Mouse (Mus musculus) midbrain, embryonic 13.5 days (tissue): ENCODE data around the gene Slc37a1. TPM values are rescaled to one million over a fixed set of nuclear protein-coding genes. Genes with fewer than 3 reads are reported as not detected.
A peak's percentile ranks its signal among the peaks of the same experiment; 100 is the strongest.

Source experiments
- ATAC-seq: fragments of 200-750 bp; cut with Nextera tagmentation; 2 replicates; pipeline ENCODE4 v1.8.0; 2017; ENCODE audit warnings: mild to moderate bottlenecking, moderate TSS enrichment, moderate library complexity
- H3K27ac ChIP-seq: fragments of 300-500 bp; sonication (generic); 2 replicates; pipeline ENCODE4 v1.5.1; 2015; ENCODE audit warnings: inconsistent platforms, mild to moderate bottlenecking, moderate library complexity
- H3K27me3 ChIP-seq: fragments of 300-500 bp; sonication (generic); 2 replicates; pipeline ENCODE4 v1.6.1; 2015; ENCODE audit warnings: mild to moderate bottlenecking, inconsistent platforms
- H3K36me3 ChIP-seq: fragments of 300-500 bp; sonication (generic); 2 replicates; pipeline ENCODE4 v1.6.1; 2015; ENCODE audit warnings: mild to moderate bottlenecking, inconsistent platforms
- H3K4me1 ChIP-seq: fragments of 300-500 bp; sonication (generic); replicated peaks from 2 replicates; pipeline ENCODE4 v1.6.1; 2015; ENCODE audit warnings: inconsistent platforms
- H3K4me2 ChIP-seq: fragments of 300-500 bp; sonication (generic); replicated peaks from 2 replicates; pipeline ENCODE4 v1.6.1; 2015; ENCODE audit warnings: moderate library complexity, mild to moderate bottlenecking, inconsistent platforms
- H3K4me3 ChIP-seq: fragments of 300-500 bp; sonication (generic); replicated peaks from 2 replicates; pipeline ENCODE4 v1.5.1; 2015; ENCODE audit warnings: mild to moderate bottlenecking, inconsistent platforms
- H3K9ac ChIP-seq: fragments of 300-500 bp; sonication (generic); replicated peaks from 2 replicates; pipeline ENCODE4 v1.6.1; 2015; ENCODE audit warnings: mild to moderate bottlenecking, inconsistent platforms
- H3K9me3 ChIP-seq: fragments of 300-500 bp; sonication (generic); 2 replicates; pipeline ENCODE4 v1.6.1; 2016; ENCODE audit warnings: mild to moderate bottlenecking, inconsistent platforms
- WGBS: fragments of 180-500 bp; shearing (Covaris S2); methylation state at CpG from one replicate; pipeline ENCODE4 v1.1.7; 2015; 5-methylcytosine and 5-hydroxymethylcytosine counted together
- polyA plus RNA-seq: library from polyadenylated mRNA; unstranded; fragments of >200 nt; fragmentation: Nextera tagmentation; extraction: Ambion mirVana; gene quantifications from 2 replicates; pipeline ENCODE4 v1.2.1, GENCODE M21; 2015

Gene Slc37a1
- polyA plus RNA-seq, 1 experiment from 2014 or later: 11.4 TPM

DNA sequence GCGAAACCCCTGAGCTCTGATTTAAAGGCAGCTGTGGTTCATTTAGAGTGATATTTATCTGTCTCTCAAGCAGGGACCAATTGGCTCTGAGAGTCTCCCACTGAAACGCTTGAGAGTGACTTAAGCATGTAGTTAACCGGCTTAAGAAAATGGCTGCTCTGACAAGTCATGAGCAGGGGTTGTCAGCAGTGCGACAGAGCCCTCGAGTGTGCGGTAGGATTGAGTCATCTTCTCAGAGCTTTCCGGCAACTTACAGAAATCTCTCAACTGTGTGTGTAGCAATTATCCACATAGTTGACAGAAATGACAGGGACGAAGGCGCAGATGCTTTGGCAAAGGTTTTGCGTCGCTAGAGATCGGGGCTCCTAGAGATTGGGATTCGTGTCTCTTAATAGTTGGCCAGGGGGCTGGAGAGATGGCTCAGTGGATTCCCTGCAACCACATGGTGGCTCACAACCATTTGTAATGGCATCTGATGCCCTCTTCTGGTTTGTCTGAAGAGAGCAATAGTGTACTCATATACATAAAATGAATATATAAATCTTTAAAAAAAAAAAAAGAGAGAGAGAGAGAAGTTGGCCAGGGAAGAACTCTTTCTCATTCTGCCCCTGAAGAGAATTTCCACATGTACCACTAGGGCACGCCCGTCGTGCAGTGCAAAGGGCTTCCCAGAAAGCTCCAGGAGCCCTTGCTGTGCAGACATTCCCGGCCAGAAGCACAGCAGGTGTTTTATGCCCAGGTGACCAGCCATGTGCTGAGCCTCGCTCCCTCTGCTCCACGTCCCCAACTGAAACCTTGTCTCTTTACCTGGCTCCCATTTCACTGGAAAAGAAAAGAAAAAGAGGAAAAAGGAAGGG lies 4.5 kb upstream of the Slc37a1 start:
- Histone ChIP-seq H3K4me2 (peak overlapping the region; percentile 26), H3K27ac (0 out of 2 replicates have a peak overlapping the region, but pooled peaks have one; percentile 7), H3K4me1 (peaks cover 12% of the 10 kb centered on the region), H3K9me3 (no peaks in the 10 kb centered on the region), H3K9ac (no peak overlapping the region), H3K36me3 (no peaks in the 10 kb centered on the region), H3K27me3 (no peaks in the 10 kb centered on the region; the same call in 1 of the 2 replicates), H3K4me3 (no peak overlapping the region)
- 32% methylated on average over 19 of the region's 19 CpGs for WGBS
- 0 out of 2 replicates have a peak, but pooled peaks have one; percentile 31 for ATAC-seq

DNA sequence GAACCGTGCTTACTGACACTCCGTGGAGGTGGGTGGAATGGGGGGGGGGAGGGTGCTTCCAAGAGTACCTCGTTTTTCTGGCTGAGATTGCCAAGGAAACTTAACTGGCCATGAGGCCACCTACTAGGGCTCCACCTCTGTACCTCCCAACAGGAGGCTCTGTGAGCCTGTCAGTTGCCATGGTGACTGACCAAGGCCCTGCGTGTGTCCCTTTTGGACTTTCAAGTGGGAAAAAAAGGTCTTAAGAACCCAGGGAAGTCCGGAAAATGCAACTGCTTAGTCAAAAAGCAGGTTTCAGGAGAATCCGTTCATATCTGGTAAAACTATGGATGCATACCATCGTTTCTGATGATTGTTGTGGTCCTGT lies 3.9 kb upstream of the Slc37a1 start:
- ATAC-seq: no peak
- Histone ChIP-seq H3K4me3 (no peak overlapping the region), H3K4me2 (peak overlapping the region; percentile 26), H3K36me3 (no peaks in the 10 kb centered on the region), H3K9me3 (no peaks in the 10 kb centered on the region), H3K27me3 (no peaks in the 10 kb centered on the region; the same call in 1 of the 2 replicates), H3K4me1 (peaks cover 9% of the 10 kb centered on the region), H3K27ac (no peak overlapping the region; the same call in 1 of the 2 replicates), H3K9ac (no peak overlapping the region)
- WGBS: 11% methylated on average over 7 of the region's 7 CpGs

DNA sequence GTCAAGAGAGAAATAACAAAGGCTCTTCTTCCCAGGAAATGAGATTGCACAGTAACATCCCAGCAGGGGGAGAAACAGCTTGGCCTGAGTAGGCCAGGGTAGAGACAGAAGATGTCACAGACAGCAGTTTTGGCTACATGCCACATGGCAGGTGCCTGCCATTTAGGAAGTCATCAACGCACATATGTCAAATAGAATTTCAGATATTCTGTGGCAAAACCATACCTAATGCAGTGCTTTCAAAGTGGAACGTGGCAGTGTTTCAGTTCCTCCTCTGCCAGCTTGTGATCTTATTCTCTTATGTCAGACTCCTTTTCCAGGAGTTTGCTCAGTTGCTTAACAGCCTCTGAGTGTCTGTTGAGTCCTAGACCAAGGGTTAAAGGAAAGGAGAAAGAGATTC lies 725 bp upstream of the Slc37a1 start:
- Histone ChIP-seq H3K9ac (no peak overlapping the region), H3K9me3 (no peaks in the 10 kb centered on the region), H3K27ac (no peak overlapping the region), H3K36me3 (no peaks in the 10 kb centered on the region), H3K27me3 (no peaks in the 10 kb centered on the region), H3K4me1 (peaks cover 11% of the 10 kb centered on the region), H3K4me3 (no peak overlapping the region), H3K4me2 (no peak overlapping the region)
- no peak for ATAC-seq
- 73% methylated on average over 2 of the region's 2 CpGs for WGBS

DNA sequence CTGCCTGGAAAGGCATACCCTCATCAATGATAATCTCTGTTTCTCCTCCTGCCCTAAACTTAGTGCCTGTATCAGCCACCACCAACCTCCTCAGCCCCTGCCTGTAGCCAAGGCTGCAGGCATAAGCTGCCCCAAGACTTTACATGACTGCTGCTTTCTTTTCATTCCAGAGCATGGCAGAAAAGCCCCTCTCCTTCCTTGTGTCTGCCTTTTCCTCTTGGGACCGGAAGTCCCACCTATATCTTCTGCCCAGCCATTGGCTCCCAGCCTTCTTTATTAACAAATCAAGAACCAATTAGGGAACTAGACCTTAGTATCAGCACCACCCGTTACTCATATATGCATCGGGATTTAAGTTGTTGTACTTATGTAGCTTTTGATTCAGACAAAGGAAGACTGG lies 624 bp downstream of the Slc37a1 start:
- 94% methylated on average over 3 of the region's 3 CpGs for WGBS
- peaks cover 11% of the 10 kb centered on the region for H3K4me1 ChIP-seq

DNA sequence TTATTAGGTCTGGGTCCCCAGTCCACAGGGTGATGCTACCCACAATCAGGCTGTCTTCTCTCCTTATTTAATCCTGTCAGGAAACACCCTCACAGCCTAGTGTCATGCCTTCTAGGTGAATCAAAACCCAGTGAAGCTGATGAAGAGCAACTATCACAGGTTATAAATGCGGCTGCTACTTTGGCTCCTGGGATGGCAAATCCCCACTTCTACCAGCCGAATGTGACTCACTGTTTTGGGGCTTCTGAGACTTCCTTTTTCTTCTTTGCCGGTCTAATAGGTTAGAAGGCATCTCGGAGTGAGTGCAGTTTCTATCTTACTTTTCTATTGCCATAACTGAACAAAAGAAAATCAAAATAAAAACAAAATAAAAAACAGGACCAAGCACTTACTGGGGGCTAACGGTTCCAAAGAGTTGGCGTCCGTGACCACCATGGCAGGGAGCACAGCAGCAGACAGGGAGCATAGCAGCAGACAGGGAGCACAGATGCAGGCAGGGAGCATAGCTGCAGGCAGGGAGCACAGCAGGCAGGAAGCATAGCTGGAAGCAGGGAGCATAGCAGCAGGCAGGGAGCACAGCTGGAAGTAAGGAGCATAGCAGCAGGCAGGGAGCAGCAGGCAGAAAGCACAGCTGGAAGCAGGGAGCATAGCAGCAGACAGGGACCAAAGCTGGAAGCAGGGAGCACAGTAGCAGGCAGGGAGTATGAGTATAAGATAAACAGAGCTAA lies 2.6 kb downstream of the Slc37a1 start:
- H3K27ac ChIP-seq: no peak overlapping the region
- H3K4me2 ChIP-seq: no peak overlapping the region
- no peaks in the 10 kb centered on the region for H3K9me3 ChIP-seq
- no peak overlapping the region for H3K9ac ChIP-seq
- 0 out of 2 replicates have a peak, but pooled peaks cover 2% of the 10 kb centered on the region for H3K4me1 ChIP-seq
- no peak overlapping the region for H3K4me3 ChIP-seq
- WGBS: 65% methylated on average over 7 of the region's 7 CpGs
- no peaks in the 10 kb centered on the region for H3K27me3 ChIP-seq
- no peak for ATAC-seq
- no peaks in the 10 kb centered on the region for H3K36me3 ChIP-seq

More for the DNA sequence above, 624 bp downstream of the Slc37a1 start:
- Histone ChIP-seq H3K27ac (no peak overlapping the region), H3K4me2 (no peak overlapping the region), H3K4me3 (no peak overlapping the region), H3K9me3 (no peaks in the 10 kb centered on the region), H3K9ac (no peak overlapping the region), H3K36me3 (no peaks in the 10 kb centered on the region), H3K27me3 (no peaks in the 10 kb centered on the region)
- no peak for ATAC-seq

DNA sequence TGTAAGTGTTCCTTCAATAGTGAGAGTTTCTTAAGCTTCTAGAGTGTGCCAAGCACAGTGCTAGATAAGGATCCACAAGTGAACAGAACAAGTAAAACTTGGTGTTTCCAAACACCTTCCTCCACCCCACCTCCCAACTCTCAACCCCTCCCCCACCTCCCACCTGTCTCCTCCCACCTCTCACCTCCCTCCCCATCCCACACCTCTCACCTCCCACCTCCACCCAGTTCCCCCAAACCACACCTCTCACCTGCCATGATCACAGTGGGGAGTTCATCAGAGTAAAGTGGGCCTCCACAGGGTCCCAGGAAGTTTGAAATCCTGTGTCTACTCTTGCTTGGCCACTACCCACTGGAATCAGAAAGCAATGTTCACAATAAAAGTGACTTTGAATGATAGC lies 3.7 kb downstream of the Slc37a1 start:
- Histone ChIP-seq H3K36me3 (no peaks in the 10 kb centered on the region), H3K4me2 (no peak overlapping the region), H3K9ac (no peak overlapping the region), H3K27ac (no peak overlapping the region), H3K27me3 (0 out of 2 replicates have a peak, but pooled peaks cover 5% of the 10 kb centered on the region), H3K4me1 (peaks cover 5% of the 10 kb centered on the region), H3K4me3 (no peak overlapping the region), H3K9me3 (no peaks in the 10 kb centered on the region)
- ATAC-seq: no peak

DNA sequence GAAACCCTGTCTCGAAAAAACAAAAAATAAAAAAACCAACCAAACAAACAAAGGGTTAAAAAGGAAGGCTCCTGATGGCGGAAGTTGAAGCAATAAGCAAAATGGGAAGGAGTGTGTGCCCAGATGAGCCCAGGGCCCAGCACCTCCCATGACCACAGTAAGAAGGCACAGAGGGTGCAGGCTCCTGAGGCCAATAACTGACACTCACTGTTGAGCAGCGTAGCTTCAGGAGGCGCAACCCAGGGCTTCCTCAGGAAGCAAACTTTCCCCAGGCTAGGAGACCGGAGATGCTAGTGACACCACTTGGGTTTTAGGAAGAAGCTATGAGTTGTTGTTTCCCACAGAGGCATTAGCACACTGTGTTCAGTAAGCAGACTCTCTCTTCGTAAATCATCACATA lies 4.3 kb downstream of the Slc37a1 start:
- H3K4me1 ChIP-seq: peaks cover 10% of the 10 kb centered on the region
- H3K4me3 ChIP-seq: no peak overlapping the region
- 0 out of 2 replicates have a peak, but pooled peaks cover 6% of the 10 kb centered on the region for H3K27me3 ChIP-seq
- no peak overlapping the region for H3K27ac ChIP-seq
- H3K4me2 ChIP-seq: no peak overlapping the region
- no peak for ATAC-seq
- H3K9ac ChIP-seq: no peak overlapping the region
- H3K9me3 ChIP-seq: no peaks in the 10 kb centered on the region
- 73% methylated on average over 6 of the region's 6 CpGs for WGBS
- H3K36me3 ChIP-seq: no peaks in the 10 kb centered on the region

DNA sequence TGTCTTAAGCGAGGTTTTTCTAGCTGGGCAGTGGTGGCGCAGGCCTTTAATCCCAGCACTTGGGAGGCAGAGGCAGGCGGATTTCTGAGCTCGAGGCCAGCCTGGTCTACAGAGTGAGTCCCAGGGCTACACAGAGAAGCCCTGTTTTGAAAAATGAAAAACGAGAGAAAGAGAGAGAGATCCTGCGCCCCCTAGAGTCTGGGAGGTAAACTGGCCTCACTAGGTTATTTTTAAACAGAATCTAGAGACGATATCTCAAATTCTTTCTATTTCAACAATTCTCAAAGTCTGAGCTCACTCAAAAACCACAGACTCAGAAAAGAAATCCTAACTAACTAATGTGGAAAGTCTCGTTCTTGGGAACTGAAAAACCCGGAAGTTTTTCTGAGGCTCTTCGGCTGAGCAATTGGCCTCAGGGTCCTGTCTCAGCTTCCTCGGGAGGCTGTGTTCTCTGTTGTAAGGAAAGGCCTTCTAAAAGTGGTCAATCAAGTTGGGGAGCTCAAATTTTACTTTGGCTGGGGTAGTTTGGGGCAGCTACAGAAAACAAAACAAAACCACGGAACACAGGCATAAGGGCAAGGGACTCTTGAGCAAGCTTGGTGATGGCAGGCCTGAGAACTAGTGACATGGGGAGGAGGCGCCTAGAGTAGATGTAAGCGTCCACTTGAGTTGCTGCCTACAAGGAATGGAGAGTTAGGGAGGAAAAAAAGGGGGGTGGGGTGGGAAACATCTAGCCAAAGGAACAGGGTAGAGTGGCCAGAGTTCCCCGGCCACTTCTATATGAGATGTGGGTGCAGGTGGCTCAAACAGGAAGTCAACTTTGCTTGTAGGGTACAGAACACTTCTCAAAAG lies 8.0 kb downstream of the Slc37a1 start:
- ATAC-seq: no peak
- H3K27ac ChIP-seq: no peak overlapping the region; the same call in 1 of the 2 replicates
- H3K4me2 ChIP-seq: peak overlapping the region; percentile 94; the same call in 1 of the 2 replicates
- H3K9me3 ChIP-seq: no peaks in the 10 kb centered on the region
- H3K4me1 ChIP-seq: peaks cover 29% of the 10 kb centered on the region
- no peak overlapping the region for H3K4me3 ChIP-seq
- H3K27me3 ChIP-seq: peaks cover 9% of the 10 kb centered on the region; the same call in 1 of the 2 replicates
- WGBS: 91% methylated on average over 15 of the region's 15 CpGs
- H3K36me3 ChIP-seq: no peaks in the 10 kb centered on the region
- no peak overlapping the region for H3K9ac ChIP-seq

DNA sequence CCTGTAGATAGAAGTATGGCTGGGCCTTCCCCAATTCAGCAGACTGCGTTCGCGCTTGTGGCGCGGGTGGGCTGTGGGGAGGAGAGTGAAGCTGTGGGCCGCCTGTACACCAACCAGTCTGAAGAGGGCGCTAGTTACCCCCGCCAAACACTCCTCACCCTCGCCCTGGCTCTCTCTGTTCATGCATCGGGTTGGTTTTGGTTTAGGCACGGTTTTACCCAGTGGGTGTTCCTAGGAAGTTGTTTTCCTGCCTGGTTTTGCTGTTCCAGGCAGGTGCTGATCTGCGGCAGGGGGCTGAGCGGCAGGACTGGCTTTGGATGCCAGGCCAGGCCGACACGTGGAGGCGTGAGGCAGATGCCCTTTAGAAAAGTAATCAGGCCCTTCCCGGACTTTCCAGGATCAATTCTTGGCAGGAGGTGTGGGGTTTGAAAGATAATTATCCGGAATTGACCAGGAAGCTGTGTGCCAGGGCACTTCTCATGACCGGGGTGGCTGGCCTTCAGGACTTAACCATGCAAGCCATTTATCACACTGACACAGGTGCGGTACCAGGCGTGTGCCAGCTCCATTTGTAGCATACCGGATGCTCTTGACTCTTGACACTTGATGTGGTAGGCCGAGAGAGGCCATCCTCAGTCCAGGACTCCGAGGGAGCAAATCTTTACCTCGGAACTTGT lies 8.8 kb downstream of the Slc37a1 start:
- peaks cover 9% of the 10 kb centered on the region; the same call in 1 of the 2 replicates for H3K27me3 ChIP-seq
- 20% methylated on average over 25 of the region's 25 CpGs for WGBS
- peaks cover 29% of the 10 kb centered on the region for H3K4me1 ChIP-seq
- peak overlapping the region; percentile 66 for H3K4me3 ChIP-seq
- peak overlapping the region; percentile 77 for H3K27ac ChIP-seq
- peak overlapping the region; percentile 94 for H3K4me2 ChIP-seq
- H3K36me3 ChIP-seq: no peaks in the 10 kb centered on the region
- ATAC-seq: peak; percentile 56
- no peaks in the 10 kb centered on the region for H3K9me3 ChIP-seq
- peak overlapping the region; percentile 82 for H3K9ac ChIP-seq

DNA sequence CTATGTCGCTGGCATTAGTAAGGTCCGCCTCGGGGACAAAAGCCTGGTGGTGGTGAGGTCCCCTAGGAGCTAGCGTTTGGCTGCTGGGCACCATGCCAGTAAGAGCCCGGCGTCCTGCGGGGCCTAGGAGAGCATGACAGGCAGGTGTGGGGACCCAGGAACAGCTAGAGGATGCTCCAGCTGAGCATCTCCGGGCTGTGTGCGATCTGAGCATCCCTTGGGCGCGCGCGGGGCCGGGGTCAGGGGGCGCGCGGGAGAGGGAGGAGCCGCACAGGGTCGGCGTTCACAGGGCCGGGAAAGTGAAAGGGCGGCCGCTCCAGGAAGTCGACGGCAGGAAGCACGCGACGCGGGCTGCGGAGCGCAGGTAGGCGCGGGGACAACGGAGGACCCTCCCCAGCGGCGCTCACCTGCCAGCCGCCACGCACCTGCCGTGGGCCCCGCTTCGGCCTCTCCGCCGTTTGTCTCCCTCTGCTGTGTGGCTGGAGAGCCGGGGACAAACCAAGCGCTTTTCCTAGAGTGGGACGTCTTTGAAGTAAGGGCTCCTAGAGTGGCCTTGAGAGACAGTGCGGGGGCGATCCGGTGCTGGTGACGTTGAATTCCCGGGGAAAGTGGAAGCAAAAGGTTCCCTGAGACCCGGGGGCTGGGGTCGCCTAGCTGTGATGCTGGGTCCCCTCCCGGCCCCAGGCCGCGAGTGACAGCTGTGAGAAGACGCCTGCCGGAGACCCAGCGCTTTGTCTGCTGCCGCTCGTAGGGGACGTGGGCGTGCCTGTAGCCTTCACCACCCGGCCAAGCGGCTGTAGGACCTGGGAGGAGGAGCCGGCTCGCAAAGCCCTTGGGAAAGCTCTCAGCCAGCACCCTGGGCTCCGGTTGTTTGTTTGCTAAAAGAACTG lies 9.5 kb downstream of the Slc37a1 start:
- Histone ChIP-seq H3K27ac (peak overlapping the region; percentile 77), H3K9ac (peak overlapping the region; percentile 82), H3K36me3 (no peaks in the 10 kb centered on the region), H3K9me3 (no peaks in the 10 kb centered on the region), H3K4me3 (peak overlapping the region; percentile 66), H3K4me2 (peak overlapping the region; percentile 94), H3K4me1 (peaks cover 29% of the 10 kb centered on the region), H3K27me3 (peaks cover 9% of the 10 kb centered on the region; the same call in 1 of the 2 replicates)
- 1% methylated on average over 68 of the region's 68 CpGs for WGBS
- ATAC-seq: peak; percentile 85
